Mouse (Mus musculus) cortical plate, adult 2 months (tissue): ENCODE results near the gene Ndufaf3. TPM values are rescaled to one million over a fixed set of nuclear protein-coding genes. Genes with fewer than 3 reads are reported as not detected.

ENCODE experiments used
- H3K27ac ChIP-seq: fragments of 200-500 bp; 2 replicates; pipeline ENCODE4 v1.5.1; 2012; ENCODE audit warnings: low read length, control low read depth, inconsistent platforms; ENCODE audit not compliant: insufficient read depth
- H3K4me1 ChIP-seq: fragments of 200-500 bp; 2 replicates; pipeline ENCODE4 v1.6.1; 2011; ENCODE audit warnings: low read length; ENCODE audit not compliant: control insufficient read depth, insufficient read depth
- H3K4me3 ChIP-seq: fragments of 200-500 bp; 2 replicates; pipeline ENCODE4 v1.5.1; 2011; ENCODE audit warnings: mild to moderate bottlenecking, low read length, control low read depth; ENCODE audit not compliant: insufficient read depth
- CTCF ChIP-seq: fragments of 200-500 bp; IDR thresholded peaks from 2 replicates; pipeline ENCODE4 v1.5.1; 2011; ENCODE audit warnings: mild to moderate bottlenecking, control low read depth, low read length; ENCODE audit not compliant: insufficient read depth; ENCODE audit errors: extremely low read depth
- POLR2A ChIP-seq: fragments of 200-500 bp; IDR thresholded peaks from 2 replicates; pipeline ENCODE4 v1.6.1; 2011; ENCODE audit warnings: mild to moderate bottlenecking, low read length, control low read depth; ENCODE audit not compliant: insufficient read depth; ENCODE audit errors: extremely low read depth
- polyA plus RNA-seq: library from polyadenylated mRNA; depleted of rRNA; stranded (reverse); fragments of >200 nt; gene quantifications from 2 replicates; pipeline ENCODE4 v1.2.3, GENCODE M21; 2012

Ndufaf3 gene
- polyA plus RNA-seq, 1 experiment = 71.9 TPM

DNA sequence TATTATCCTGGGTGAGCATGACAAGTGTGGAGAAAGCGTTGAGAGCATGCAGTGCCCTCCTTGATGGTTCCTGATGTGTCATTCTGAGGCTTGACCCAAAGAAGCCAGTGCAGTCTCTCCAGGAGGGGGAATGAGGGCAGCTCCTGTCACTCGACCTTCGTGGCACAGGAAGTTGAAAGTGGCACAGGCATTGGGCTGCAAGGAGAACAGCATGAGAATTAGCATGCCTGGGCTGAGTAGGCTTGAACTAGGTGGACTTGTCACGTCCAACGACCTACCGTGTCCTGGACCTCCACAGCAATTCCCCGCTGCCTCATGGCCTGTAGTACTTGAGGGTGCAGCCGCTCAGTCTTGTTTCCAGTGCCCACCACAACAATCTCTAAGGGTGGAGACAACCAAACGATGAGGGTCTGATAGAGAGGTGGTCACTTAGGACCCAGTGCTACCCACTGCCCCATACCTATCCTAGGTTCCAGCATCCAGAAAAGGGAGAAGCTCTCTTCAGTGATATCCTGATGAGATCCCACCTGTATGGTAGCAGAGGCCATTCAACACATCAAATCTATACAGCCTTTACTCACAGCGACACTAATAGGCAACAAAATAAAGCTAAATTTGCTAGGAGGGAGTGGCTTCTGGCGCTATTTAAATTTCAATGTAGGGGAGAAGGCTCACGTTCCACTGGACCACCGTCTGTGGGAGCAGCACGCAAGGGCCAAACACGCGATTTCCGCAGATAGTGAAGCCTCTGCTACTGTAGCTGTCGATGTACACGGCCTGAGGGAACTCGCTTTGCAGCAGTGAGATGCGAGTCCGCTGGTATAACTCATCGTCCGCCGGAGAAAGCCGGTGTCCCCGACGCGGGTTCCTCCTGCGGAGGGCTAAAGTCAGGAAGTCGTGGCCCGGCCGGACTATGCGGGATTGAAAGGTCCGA lies 1.1 kb downstream of the Ndufaf3 start:
- Histone ChIP-seq H3K4me1 (peaks cover 5% of the 10 kb centered on the region; the same call in 1 of the 2 replicates), H3K27ac (peak overlapping the region; percentile 36), H3K4me3 (peak overlapping the region; percentile 63)
- TF ChIP-seq POLR2A (0 out of 2 replicates have a peak, but pooled peaks have one; percentile 13), CTCF (no peak)

- H3K4me3 ChIP-seq = no peak overlapping the region
- H3K27ac ChIP-seq = no peak overlapping the region
- H3K4me1 ChIP-seq = peaks cover 5% of the 10 kb centered on the region; the same call in 1 of the 2 replicates
- TF ChIP-seq POLR2A (no peak), CTCF (no peak)
These were observed 3.1 kb downstream of the Ndufaf3 start for GRCm38 (mm10) chr9:108564131-108564530.

GRCm38 (mm10) chr9:108563671-108564070 lies 3.6 kb downstream of the Ndufaf3 start:
- TF ChIP-seq CTCF (no peak), POLR2A (no peak; the same call in 1 of the 2 replicates)
- Histone ChIP-seq H3K4me1 (peaks cover 5% of the 10 kb centered on the region; the same call in 1 of the 2 replicates), H3K27ac (no peak overlapping the region), H3K4me3 (no peak overlapping the region)

- peak within 1 kb of the TSS; percentile 45 for H3K4me3 ChIP-seq
- H3K27ac ChIP-seq = no peak within 1 kb of the TSS
- TF ChIP-seq CTCF (no peak), POLR2A (peak; percentile 92)
- H3K4me1 ChIP-seq = peaks cover 2% of the 10 kb centered on the region; the same call in 1 of the 2 replicates
These were observed 6.9 kb downstream of the Ndufaf3 start, which contains the start of gene Impdh2 for GRCm38 (mm10) chr9:108560227-108560841. Gene Impdh2 (plus strand): TSS chr9:108560286.

- H3K4me1 ChIP-seq = peaks cover 2% of the 10 kb centered on the region; the same call in 1 of the 2 replicates
- H3K27ac ChIP-seq = no peak overlapping the region
- no peak overlapping the region for H3K4me3 ChIP-seq
- TF ChIP-seq POLR2A = no peak
- TF ChIP-seq CTCF = no peak
These were observed 8.1 kb downstream of the Ndufaf3 start for GRCm38 (mm10) chr9:108559169-108559568.

DNA sequence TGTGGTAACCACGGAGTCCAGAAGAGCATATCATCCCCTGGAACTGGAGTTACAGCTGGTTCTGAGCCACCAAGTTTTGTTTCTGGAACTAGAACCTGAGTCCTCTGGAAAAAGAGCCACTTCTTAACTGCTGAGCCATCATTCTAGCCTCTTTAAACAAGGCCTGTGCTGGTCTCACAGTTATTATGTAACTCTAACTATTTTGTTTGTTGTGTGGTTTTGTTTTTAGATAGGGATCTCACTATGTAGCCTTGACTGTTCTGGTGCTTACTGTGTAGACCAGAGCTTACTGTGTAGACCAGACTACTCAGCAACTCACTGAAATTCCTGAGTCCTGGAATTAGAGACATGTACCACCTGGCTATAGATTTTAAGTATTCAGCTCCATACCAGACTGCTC lies 20.4 kb downstream of the Ndufaf3 start:
- TF ChIP-seq CTCF = no peak
- no peak for TF ChIP-seq POLR2A
- no peak overlapping the region for H3K4me3 ChIP-seq
- H3K4me1 ChIP-seq = no peaks in the 10 kb centered on the region
- no peak overlapping the region for H3K27ac ChIP-seq

DNA sequence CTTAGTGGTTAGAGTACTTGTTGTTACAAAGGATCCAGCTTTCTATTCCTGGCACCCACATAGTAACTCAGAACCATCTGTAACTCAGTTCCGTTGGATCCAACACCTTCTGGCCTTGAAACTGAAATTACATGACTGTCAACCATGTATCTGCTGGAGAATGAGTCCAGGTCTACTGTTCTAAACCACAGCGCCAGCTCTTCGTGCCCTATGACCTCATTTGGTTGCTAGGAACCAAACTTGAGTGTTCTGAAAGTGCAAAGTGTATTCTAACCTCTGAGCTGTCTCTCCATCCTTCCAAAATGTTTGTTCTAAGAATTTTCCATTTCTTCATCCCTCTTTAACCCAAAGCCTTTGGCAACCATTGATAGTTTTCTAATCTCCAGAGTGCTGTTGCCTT lies 21.2 kb downstream of the Ndufaf3 start:
- H3K4me1 ChIP-seq = no peaks in the 10 kb centered on the region
- TF ChIP-seq POLR2A (no peak), CTCF (no peak)
- H3K27ac ChIP-seq = no peak overlapping the region
- no peak overlapping the region for H3K4me3 ChIP-seq

DNA sequence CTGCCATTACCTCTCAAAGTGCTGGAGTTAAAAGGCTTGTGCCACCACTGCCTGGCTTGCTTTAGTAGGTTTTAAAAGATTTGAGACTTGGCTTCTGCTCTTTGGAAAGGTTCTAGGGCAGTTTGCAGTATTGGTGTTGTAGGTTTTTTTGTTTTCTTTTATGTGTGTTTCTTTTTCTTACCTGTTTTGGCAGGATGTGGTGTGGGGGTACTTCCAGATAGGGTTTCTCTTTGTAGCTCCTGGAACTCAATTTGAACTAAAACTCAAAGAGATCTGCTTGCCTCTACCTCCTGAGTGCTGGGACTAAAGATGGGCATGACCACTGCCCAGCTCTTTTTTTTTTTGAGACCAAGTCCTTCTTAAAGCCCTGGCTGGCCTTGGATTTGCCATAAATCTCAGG lies 26.4 kb downstream of the Ndufaf3 start:
- Histone ChIP-seq H3K27ac (no peak overlapping the region), H3K4me3 (no peak overlapping the region), H3K4me1 (no peaks in the 10 kb centered on the region)
- TF ChIP-seq POLR2A (no peak), CTCF (no peak)

GRCm38 (mm10) chr9:108531496-108531895 lies 35.7 kb downstream of the Ndufaf3 start:
- Histone ChIP-seq H3K4me1 (no peaks in the 10 kb centered on the region), H3K27ac (no peak overlapping the region), H3K4me3 (no peak overlapping the region)
- TF ChIP-seq POLR2A (no peak), CTCF (no peak)

GRCm38 (mm10) chr9:108530954-108531353 lies 36.3 kb downstream of the Ndufaf3 start:
- TF ChIP-seq POLR2A (no peak), CTCF (no peak)

More at GRCm38 (mm10) chr9:108530954-108531353, 36.3 kb downstream of the Ndufaf3 start:
- H3K4me1 ChIP-seq = no peaks in the 10 kb centered on the region
- H3K4me3 ChIP-seq = no peak overlapping the region
- no peak overlapping the region for H3K27ac ChIP-seq
